Mouse (Mus musculus) midbrain, postnatal 0 days (tissue): Measurements from ENCODE around the gene Tiam1. TPM values are rescaled to one million over a fixed set of nuclear protein-coding genes. Genes with fewer than 3 reads are reported as not detected.

Experiments used
- ATAC-seq: fragments of 200-750 bp; cut with Nextera tagmentation; 2 replicates; pipeline ENCODE4 v1.8.0; 2017; ENCODE audit warnings: moderate number of reproducible peaks, mild to moderate bottlenecking, moderate TSS enrichment, moderate library complexity; ENCODE audit not compliant: low FRiP score
- DNase-seq: peaks from one replicate; pipeline ENCODE4 v3.0.0-alpha.2; 2015; ENCODE audit warnings: low spot score
- H3K27ac ChIP-seq: fragments of 300-500 bp; sonication (generic); 2 replicates; pipeline ENCODE4 v1.5.1; 2014; ENCODE audit warnings: low read depth, mild to moderate bottlenecking, low read length, mixed read lengths
- H3K27me3 ChIP-seq: fragments of 300-500 bp; sonication (generic); 2 replicates; pipeline ENCODE4 v1.6.1; 2014; ENCODE audit warnings: low read length, control low read depth, mixed read lengths; ENCODE audit not compliant: insufficient read depth
- H3K36me3 ChIP-seq: fragments of 300-500 bp; sonication (generic); 2 replicates; pipeline ENCODE4 v1.6.1; 2014; ENCODE audit warnings: low read length, control low read depth, mixed read lengths; ENCODE audit not compliant: insufficient read depth
- H3K4me1 ChIP-seq: fragments of 300-500 bp; sonication (generic); 2 replicates; pipeline ENCODE4 v1.6.1; 2014; ENCODE audit warnings: mild to moderate bottlenecking, control low read depth, antibody characterized with exemption, low read length, mixed read lengths; ENCODE audit not compliant: insufficient read depth
- H3K4me2 ChIP-seq: fragments of 300-500 bp; sonication (generic); 2 replicates; pipeline ENCODE4 v1.6.1; 2014; ENCODE audit warnings: low read depth, mild to moderate bottlenecking, low read length, mixed read lengths; ENCODE audit not compliant: poor library complexity, severe bottlenecking
- H3K4me3 ChIP-seq: fragments of 300-500 bp; sonication (generic); 2 replicates; pipeline ENCODE4 v1.5.1; 2014; ENCODE audit warnings: low read depth, mild to moderate bottlenecking, low read length, moderate library complexity
- H3K9ac ChIP-seq: fragments of 300-500 bp; sonication (generic); replicated peaks from 2 replicates; pipeline ENCODE4 v1.6.1; 2014; ENCODE audit warnings: mild to moderate bottlenecking, low read length, moderate library complexity, mixed read lengths; ENCODE audit not compliant: poor library complexity, severe bottlenecking
- H3K9me3 ChIP-seq: fragments of 300-500 bp; sonication (generic); 2 replicates; pipeline ENCODE4 v1.6.1; 2016; ENCODE audit warnings: low read length, control low read depth
- CTCF ChIP-seq: IDR thresholded peaks from 2 replicates; pipeline ENCODE4 v1.5.1; 2016; ENCODE audit warnings: antibody characterized with exemption, mild to moderate bottlenecking
- WGBS: fragments of 180-500 bp; shearing (Covaris S2); extraction: QIAGEN DNeasy Blood & Tissue Kit; methylation state at CpG from one replicate; pipeline ENCODE4 v1.1.7; 2014; 5-methylcytosine and 5-hydroxymethylcytosine counted together
- polyA plus RNA-seq: library from polyadenylated mRNA; unstranded; fragments of >200 nt; fragmentation: Nextera tagmentation; extraction: Ambion mirVana; gene quantifications from 2 replicates; pipeline ENCODE4 v1.2.1, GENCODE M21; 2015
- total RNA-seq: library from RNA; depleted of rRNA; stranded (reverse); fragments of >200 nt; gene quantifications from 2 replicates; pipeline ENCODE4 v1.2.3, GENCODE M21; 2014

Gene Tiam1
- total and polyA plus RNA-seq, 2 experiments from 2014 or later: 17.6 to 26.9 TPM

DNA sequence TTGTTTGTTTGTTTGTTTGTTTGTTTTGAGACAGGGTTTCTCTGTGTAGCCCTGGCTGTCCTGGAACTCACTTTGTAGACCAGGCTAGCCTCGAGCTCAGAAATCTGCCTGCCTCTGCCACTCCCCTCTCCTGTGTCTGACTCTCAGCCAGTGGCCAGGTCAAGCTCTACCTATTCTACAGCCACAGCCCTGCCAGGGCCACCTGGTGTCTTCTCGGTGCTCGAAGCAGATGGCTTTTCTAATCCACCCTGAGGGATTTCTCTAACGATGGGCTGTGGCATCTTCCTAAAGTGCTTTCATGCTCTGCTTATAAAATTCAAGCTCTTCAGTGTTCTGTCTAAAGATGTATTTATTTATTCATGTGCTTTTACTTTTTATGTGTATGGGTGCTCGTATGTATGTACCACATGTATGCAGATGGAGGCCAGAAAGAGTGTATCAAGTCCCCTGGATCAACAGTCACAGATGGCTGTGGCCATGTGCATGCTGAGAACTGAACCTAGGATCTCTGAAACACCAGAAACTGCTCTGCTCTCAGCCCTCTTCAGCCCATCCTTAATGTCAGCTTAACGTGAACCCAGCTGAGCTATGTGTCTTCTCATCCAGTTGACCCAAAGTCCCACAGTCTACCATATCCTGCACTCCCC lies 117.9 kb downstream of the Tiam1 start:
- Histone ChIP-seq H3K36me3 (no peaks in the 10 kb centered on the region), H3K4me3 (no peak overlapping the region), H3K27me3 (no peaks in the 10 kb centered on the region), H3K9me3 (no peaks in the 10 kb centered on the region), H3K4me2 (no peak overlapping the region), H3K4me1 (no peaks in the 10 kb centered on the region), H3K27ac (no peak overlapping the region), H3K9ac (no peak overlapping the region)
- TF ChIP-seq CTCF: no peak
- WGBS: 87% methylated on average over 6 of the region's 6 CpGs
- DNase-seq (no peak), ATAC-seq (no peak)

DNA sequence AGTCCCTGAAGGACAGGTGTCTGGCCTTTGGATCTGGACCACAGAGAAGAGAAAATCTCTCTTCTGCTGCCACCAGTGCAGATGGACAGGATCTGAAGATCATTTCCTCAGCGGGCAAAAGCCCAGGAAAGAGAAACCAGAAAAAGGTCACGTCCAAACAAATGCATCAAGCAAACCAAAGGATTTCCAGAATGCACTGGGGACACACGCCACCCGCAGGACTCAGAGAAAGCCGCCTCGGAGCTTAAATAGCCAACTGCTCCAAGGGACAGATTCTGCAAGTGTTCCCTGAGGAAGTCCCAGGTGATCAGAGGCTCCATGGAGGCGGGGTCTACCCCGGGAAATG lies 119.9 kb downstream of the Tiam1 start:
- Histone ChIP-seq H3K4me1 (no peaks in the 10 kb centered on the region), H3K27me3 (no peaks in the 10 kb centered on the region), H3K4me3 (no peak overlapping the region), H3K9me3 (no peaks in the 10 kb centered on the region), H3K27ac (no peak overlapping the region), H3K36me3 (no peaks in the 10 kb centered on the region), H3K4me2 (no peak overlapping the region), H3K9ac (no peak overlapping the region)
- TF ChIP-seq CTCF: no peak
- no peak for ATAC-seq
- DNase-seq: no peak
- WGBS: 94% methylated on average over 8 of the region's 8 CpGs

DNA sequence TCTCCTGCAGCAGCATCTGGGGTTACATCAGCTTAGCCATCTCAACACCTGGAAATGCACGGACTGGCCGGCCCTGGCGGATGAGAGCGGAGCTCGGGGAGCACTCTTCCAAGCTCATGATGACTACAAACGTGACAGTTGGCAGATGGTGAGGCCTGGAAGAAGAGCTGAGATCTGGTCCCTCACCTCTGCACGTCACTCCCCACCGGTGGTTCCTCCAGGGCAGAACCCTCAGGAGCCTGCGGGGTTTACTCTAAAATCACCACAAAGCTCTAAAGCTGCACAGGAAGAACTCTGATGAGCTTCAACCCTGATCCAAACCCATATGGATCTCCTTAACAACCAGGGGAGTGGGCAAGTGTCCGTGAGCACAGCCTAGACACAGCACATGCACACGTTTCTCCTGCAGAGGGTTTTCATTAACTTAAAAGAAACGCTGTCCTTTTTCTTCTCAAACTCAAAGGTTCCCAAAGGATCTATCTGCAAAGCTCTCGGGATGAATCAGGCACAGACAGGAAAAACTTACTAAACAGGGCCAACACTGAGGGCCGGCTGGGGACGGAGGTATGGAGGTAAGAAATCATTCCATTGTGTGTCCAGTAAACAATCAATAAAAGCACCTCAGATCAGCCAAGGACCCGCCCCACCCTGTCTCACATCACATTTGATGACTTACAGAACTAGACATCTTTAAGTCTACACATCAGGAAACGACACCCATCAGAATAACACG lies 120.5 kb downstream of the Tiam1 start:
- no peaks in the 10 kb centered on the region for H3K4me1 ChIP-seq
- no peak for ATAC-seq
- 82% methylated on average over 18 of the region's 18 CpGs for WGBS
- H3K27me3 ChIP-seq: no peaks in the 10 kb centered on the region
- no peak for DNase-seq
- H3K9me3 ChIP-seq: no peaks in the 10 kb centered on the region
- no peak overlapping the region for H3K27ac ChIP-seq
- H3K9ac ChIP-seq: no peak overlapping the region
- no peaks in the 10 kb centered on the region for H3K36me3 ChIP-seq
- TF ChIP-seq CTCF: no peak
- no peak overlapping the region for H3K4me2 ChIP-seq
- H3K4me3 ChIP-seq: no peak overlapping the region

DNA sequence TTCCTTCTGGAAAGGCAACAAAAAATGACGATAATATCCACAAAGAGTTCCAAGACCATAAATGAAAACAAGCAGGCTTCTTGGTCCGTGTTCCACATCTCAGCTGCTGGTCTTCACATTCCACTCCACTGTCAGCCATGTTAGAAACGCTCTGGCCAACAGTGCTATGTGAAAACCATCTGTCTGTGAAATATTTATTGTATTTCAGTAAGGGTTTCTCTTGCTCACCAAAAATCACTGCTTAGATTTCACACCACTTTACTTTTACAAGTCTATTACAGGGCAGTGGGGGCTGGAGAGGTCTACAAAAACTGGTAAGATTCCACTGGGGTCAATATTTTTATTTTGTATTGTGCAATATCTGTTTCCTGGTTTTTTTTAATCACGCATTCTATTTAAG lies 127.5 kb downstream of the Tiam1 start:
- Histone ChIP-seq H3K4me3 (no peak overlapping the region), H3K36me3 (no peaks in the 10 kb centered on the region), H3K4me2 (no peak overlapping the region), H3K27me3 (no peaks in the 10 kb centered on the region), H3K27ac (no peak overlapping the region), H3K9ac (no peak overlapping the region), H3K9me3 (no peaks in the 10 kb centered on the region), H3K4me1 (no peaks in the 10 kb centered on the region)
- DNase-seq: no peak
- TF ChIP-seq CTCF: no peak
- WGBS: 77% methylated on average over 4 of the region's 4 CpGs
- no peak for ATAC-seq

DNA sequence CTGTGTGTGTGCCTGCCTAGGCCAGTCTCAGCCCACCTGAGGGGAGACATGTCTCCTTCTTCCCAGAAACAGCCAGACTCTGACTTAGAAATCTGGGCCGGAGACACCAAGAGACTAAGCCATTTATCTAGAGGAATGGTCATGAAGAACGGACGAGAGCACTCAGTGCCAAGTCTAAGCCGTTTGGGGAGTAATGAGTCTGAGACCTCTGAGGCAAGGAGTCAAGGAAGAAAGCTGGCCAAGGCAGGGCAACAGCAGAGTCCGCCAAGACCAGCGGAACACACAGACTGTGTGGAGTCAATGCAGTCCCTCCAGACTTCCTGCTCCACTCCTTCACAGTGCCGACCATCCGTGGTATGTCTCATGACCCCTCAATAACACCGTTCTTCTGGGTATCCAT lies 129.0 kb downstream of the Tiam1 start:
- 86% methylated on average over 9 of the region's 9 CpGs for WGBS
- DNase-seq: no peak
- no peak overlapping the region for H3K27ac ChIP-seq
- no peak overlapping the region for H3K4me2 ChIP-seq
- H3K9me3 ChIP-seq: no peaks in the 10 kb centered on the region
- H3K4me1 ChIP-seq: no peaks in the 10 kb centered on the region
- TF ChIP-seq CTCF: no peak
- H3K36me3 ChIP-seq: no peaks in the 10 kb centered on the region
- no peak overlapping the region for H3K9ac ChIP-seq
- H3K27me3 ChIP-seq: no peaks in the 10 kb centered on the region
- H3K4me3 ChIP-seq: no peak overlapping the region
- ATAC-seq: no peak

DNA sequence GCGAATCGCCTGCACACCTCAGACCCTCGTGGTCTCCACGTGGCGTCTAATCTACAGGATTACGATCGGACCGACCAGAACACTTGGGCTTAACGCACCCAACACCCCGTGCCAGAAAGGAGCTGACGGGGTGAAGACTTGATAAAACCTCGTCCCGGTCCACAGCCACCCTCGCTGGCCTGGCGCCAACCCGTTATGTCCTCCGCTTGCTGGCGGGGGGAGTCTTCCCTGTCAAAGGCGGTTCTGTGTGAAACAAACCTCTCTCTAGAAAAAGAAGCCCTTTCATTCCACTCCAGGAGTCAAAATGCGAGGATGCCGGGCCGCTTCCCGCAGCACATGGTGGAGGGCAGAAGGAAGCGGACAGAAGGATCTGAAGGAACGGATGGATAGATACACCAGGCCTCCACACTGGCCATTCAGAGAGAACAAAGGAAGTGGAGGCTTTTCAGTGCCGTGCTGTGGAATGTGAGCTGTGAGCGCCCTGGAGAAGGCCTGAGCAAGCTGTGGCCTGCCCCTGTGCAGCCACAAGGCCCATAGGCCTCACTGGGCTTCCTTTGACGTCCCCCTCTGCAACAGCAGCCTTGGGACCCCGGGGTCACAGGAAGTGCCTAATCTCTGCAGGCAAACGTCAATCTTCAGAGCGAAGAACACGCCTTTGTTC lies 131.9 kb downstream of the Tiam1 start:
- Histone ChIP-seq H3K4me2 (no peak overlapping the region), H3K36me3 (no peaks in the 10 kb centered on the region), H3K9me3 (no peaks in the 10 kb centered on the region), H3K4me3 (no peak overlapping the region), H3K4me1 (no peaks in the 10 kb centered on the region), H3K27ac (no peak overlapping the region), H3K9ac (no peak overlapping the region; the same call in 1 of the 2 replicates), H3K27me3 (no peaks in the 10 kb centered on the region)
- ATAC-seq (no peak), DNase-seq (no peak)
- WGBS: 58% methylated on average over 32 of the region's 32 CpGs
- TF ChIP-seq CTCF: no peak
